Mouse (Mus musculus) right cerebral cortex, adult 18-20 months (tissue): ENCODE measurements at regions not wholly inside any gene's neighbourhood (a gene's known extent, or its start where the extent isn't known, plus 50 kb on each side); places are given as distances from the start of the nearest gene placed in this dataset.

Experiments
- DNase-seq: peaks from one replicate; pipeline ENCODE4 v3.0.0; 2022; ENCODE audit warnings: mixed read lengths

DNA sequence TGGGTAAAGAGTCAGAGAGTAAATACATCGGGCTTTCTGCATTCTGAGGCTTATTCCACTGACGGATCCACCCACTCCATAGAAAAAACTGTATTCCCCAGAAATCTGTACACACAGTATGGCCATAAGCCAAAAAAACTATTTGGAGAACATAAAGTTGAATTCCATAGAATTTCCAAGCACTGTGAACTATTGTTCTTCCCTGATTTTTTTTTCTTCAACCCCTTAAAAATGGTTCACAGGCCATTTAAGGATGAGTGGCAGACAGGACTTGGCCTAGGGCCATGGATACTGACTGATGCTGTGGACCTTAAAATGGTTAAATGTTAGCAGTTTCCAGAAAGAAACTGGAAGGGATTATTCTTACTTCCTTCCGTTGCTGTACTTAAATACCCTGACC lies 247.0 kb downstream of the Sipa1l2 start:
- DNase-seq, result no peak

DNA sequence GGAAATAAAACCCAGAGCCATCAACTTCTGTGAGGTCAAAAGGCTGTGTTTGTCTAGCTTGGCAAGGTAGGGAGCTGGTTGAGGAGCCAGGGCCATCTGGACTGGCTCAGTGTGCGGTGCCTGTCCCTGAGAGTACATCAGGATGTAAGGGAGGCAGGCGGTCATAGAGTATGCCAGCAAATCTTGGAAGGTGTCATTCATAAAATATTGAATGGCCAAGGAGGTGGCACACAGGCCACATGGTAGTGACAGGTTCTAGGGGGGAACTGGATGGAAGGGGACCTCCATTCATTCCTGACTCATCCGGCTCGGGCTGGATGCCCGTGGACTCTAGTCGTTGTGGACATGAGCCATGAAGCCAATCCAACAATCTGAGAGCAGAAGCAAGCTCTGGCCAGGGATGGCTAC lies 252.0 kb downstream of the Sipa1l2 start:
- DNase-seq, result no peak

- DNase-seq, result no peak
Measured at GRCm38 (mm10) chr8:125315736-125316135, 253.9 kb downstream of the Sipa1l2 start.

GRCm38 (mm10) chr8:125314996-125315395 lies 254.6 kb downstream of the Sipa1l2 start:
- DNase-seq, result no peak

DNA sequence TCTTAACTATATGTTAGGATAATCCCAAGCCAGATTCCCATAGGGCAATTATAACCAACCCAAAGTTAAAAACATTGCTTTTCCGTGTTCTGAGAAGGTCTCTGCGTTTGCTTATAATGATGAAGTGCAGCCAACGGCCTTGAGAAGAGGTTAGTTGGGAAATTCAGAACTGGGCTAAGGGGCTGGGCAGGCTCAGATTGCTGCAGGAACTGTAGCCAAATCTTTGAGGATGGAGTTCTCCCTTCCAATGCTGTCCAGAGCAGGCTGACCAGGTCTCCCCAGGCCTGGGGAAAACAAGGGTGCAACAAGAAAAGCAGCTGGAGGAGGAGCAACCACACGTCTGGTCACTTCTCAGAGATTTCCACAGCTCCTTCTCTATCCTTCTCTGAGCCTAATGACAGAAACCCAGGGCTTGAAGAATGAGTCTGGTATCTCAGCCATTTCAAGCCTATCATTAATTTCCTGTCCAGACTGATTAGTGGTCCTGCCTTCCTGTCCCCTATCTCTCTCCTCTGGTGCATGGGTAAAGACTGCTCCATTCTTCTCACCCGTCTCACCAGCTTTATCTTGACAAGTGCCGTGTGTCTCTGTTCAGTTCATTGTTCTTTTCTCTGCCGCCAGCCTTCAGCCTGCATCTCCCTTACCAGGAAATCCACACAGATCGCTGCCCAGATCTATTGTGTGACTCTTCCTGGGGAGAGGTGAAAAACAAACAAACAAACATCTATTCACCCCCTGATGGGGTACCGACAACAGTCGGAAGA lies 255.2 kb downstream of the Sipa1l2 start:
- DNase-seq, result no peak

GRCm38 (mm10) chr8:125311228-125312053 lies 257.4 kb downstream of the Disc1 start:
- no peak for DNase-seq
